Comparison of ENCODE assay signal across 10 mouse cellular contexts in genomic region chr2:49358839-49359520, GRCm38 (mm10).
A peak's percentile ranks its signal among the peaks of the same experiment; 100 is the strongest.
DNase-seq lines count a peak whose midpoint lies in the region; ATAC-seq and TF ChIP-seq lines count a peak whose summit lies in the region.
"Had no signal": no experiment of that assay in that cellular context is flagged by ENCODE, and none has a peak within 500 bp of the region (broad histone marks: within the 10 kb centered on the region; RNA-seq: fewer than 3 reads in every experiment).

No protein-coding gene starts in this region.

- no peak overlapping the region for H3K4me2 ChIP-seq in midbrain, embryonic 15.5 days
- no peak overlapping the region for H3K4me2 ChIP-seq in heart, postnatal 0 days (ENCODE audit: low read depth, low read length)
- H3K4me2 ChIP-seq: embryonic facial prominence, embryonic 15.5 days; liver, embryonic 13.5 days had no signal

- WGBS in midbrain, embryonic 10.5 days, result 76% methylated on average over 4 of the region's 4 CpGs
- 73% methylated on average over 4 of the region's 4 CpGs for WGBS in midbrain, embryonic 15.5 days
- 55% methylated on average over 4 of the region's 4 CpGs for WGBS in heart, postnatal 0 days

- in situ Hi-C loops in Patski (cut with MboI; ENCODE audit: low pct_unique_long_range_greater_than_20kb), result no loop called here

- H3K9me3 ChIP-seq in midbrain, embryonic 10.5 days (replicated peaks), result no peaks in the 10 kb centered on the region
- no peaks in the 10 kb centered on the region for H3K9me3 ChIP-seq in midbrain, embryonic 15.5 days
- H3K9me3 ChIP-seq in heart, postnatal 0 days (replicated peaks; ENCODE audit: control insufficient read depth, low read length), result no peaks in the 10 kb centered on the region
- H3K9me3 ChIP-seq: embryonic facial prominence, embryonic 15.5 days; liver, embryonic 13.5 days had no signal

- no peak overlapping the region for H3K9ac ChIP-seq in midbrain, embryonic 15.5 days
- H3K9ac ChIP-seq in heart, postnatal 0 days (replicated peaks; ENCODE audit: low read depth, low read length), result no peak overlapping the region
- H3K9ac ChIP-seq: embryonic facial prominence, embryonic 15.5 days; liver, embryonic 13.5 days had no signal

- H3K4me1 ChIP-seq in midbrain, embryonic 10.5 days, result no peaks in the 10 kb centered on the region
- H3K4me1 ChIP-seq in midbrain, embryonic 15.5 days, result no peaks in the 10 kb centered on the region
- H3K4me1 ChIP-seq in heart, postnatal 0 days (ENCODE audit: control insufficient read depth, insufficient read depth), result no peaks in the 10 kb centered on the region
- H3K4me1 ChIP-seq: embryonic facial prominence, embryonic 15.5 days; liver, embryonic 13.5 days had no signal

- CTCF ChIA-PET in Patski (lab: Charles Lee), result interaction anchor here (1.0 to 1.5 kb wide), 4 partner anchors 10 to 363 kb away, joined by 3 to 5 read pairs (median 4); no protein-coding TSS in a partner anchor

- POLR2A ChIA-PET in Patski (lab: Charles Lee), result no interaction called here

- H3K36me3 ChIP-seq in midbrain, embryonic 10.5 days, result no peaks in the 10 kb centered on the region
- no peaks in the 10 kb centered on the region for H3K36me3 ChIP-seq in midbrain, embryonic 15.5 days (replicated peaks)
- no peaks in the 10 kb centered on the region for H3K36me3 ChIP-seq in heart, postnatal 0 days (replicated peaks; ENCODE audit: control insufficient read depth, insufficient read depth, low read length)
- H3K36me3 ChIP-seq: embryonic facial prominence, embryonic 15.5 days; liver, embryonic 13.5 days had no signal

- peak; percentile 41 for DNase-seq in midbrain, embryonic 10.5 days (ENCODE audit: low spot score)
- peak; percentile 31 for DNase-seq in Patski (ENCODE audit: low read depth, low spot score)
- peak; percentile 12 for DNase-seq in cerebellum, adult 9-10 months
- DNase-seq in heart, postnatal 0 days (ENCODE audit: low spot score), result peak; percentile 31
- peak; percentile 30 for DNase-seq in layer of hippocampus, adult 9-11 months
- no peak for DNase-seq in right cerebral cortex, postnatal 36 days (ENCODE audit: low spot score in 2 of 2)
- DNase-seq: liver, embryonic 13.5 days had no signal

- TF ChIP-seq CTCF in Patski (IDR thresholded peaks at IDR 0.05), result peak; percentile 65
- TF ChIP-seq CTCF in heart, postnatal 0 days (IDR thresholded peaks at IDR 0.05; ENCODE audit: low read depth), result peak; percentile 68

- H3K4me3 ChIP-seq in midbrain, embryonic 10.5 days, result no peak overlapping the region
- no peak overlapping the region for H3K4me3 ChIP-seq in midbrain, embryonic 15.5 days
- no peak overlapping the region for H3K4me3 ChIP-seq in heart, postnatal 0 days (ENCODE audit: low read depth, low read length)
- H3K4me3 ChIP-seq: embryonic facial prominence, embryonic 15.5 days; liver, embryonic 13.5 days had no signal

- H3K27me3 ChIP-seq in midbrain, embryonic 10.5 days (ENCODE audit: low read depth, poor library complexity, severe bottlenecking), result no peaks in the 10 kb centered on the region
- H3K27me3 ChIP-seq in midbrain, embryonic 15.5 days (replicated peaks), result no peaks in the 10 kb centered on the region
- H3K27me3 ChIP-seq in Patski, result no peaks in the 10 kb centered on the region
- H3K27me3 ChIP-seq in heart, postnatal 0 days (ENCODE audit: control insufficient read depth, insufficient read depth, low read length), result no peaks in the 10 kb centered on the region
- H3K27me3 ChIP-seq: embryonic facial prominence, embryonic 15.5 days; liver, embryonic 13.5 days had no signal

- H3K27ac ChIP-seq in midbrain, embryonic 10.5 days (replicated peaks), result no peak overlapping the region
- no peak overlapping the region for H3K27ac ChIP-seq in midbrain, embryonic 15.5 days
- no peak overlapping the region for H3K27ac ChIP-seq in heart, postnatal 0 days (ENCODE audit: low read depth)
- H3K27ac ChIP-seq: embryonic facial prominence, embryonic 15.5 days; liver, embryonic 13.5 days had no signal

- no peak for TF ChIP-seq EP300 in heart, postnatal 0 days (IDR thresholded peaks at IDR 0.05; ENCODE audit: low read depth)

- no peak for ATAC-seq in midbrain, embryonic 15.5 days (replicated peaks)
- peak; percentile 38 for ATAC-seq in Patski
- peak; percentile 64; the same call in 1 of the 2 replicates for ATAC-seq in heart, postnatal 0 days (ENCODE audit: insufficient read depth, low read depth)
- ATAC-seq in neutrophil, adult 5-6 weeks (ENCODE audit: extremely low read depth, insufficient number of reproducible peaks, low FRiP score, poor library complexity, severe bottlenecking), result peak; percentile 66

Comparison
In these comparisons a context has a peak if more than half of its experiments do, and no peak if none do; other contexts are left out.
1. DNase-seq: peak in midbrain, embryonic 10.5 days (single experiment), Patski (single experiment), cerebellum, adult 9-10 months (single experiment), heart, postnatal 0 days (single experiment) and layer of hippocampus, adult 9-11 months (single experiment); none in right cerebral cortex, postnatal 36 days (0 of 2).